Mouse (Mus musculus) left cerebral cortex, adult 6 months (tissue): ENCODE data around the gene Hist1h2be. TPM values are rescaled to one million over a fixed set of nuclear protein-coding genes. Genes with fewer than 3 reads are reported as not detected.

Experiments used
- long read RNA-seq, 2 experiments: library from polyadenylated mRNA; unstranded; transcript quantifications; one replicate each; pipeline ENCODE4 v2.0.0; 2019 to 2020
- polyA plus RNA-seq: library from polyadenylated mRNA; unstranded; fragments of <200 nt; fragmentation: Nextera tagmentation; gene quantifications from 2 replicates; pipeline ENCODE4 v1.2.3, GENCODE M21; 2021

The Hist1h2be gene
- polyA plus RNA-seq, result 3.2 TPM in 2 replicates
- long read RNA-seq, experiment 1, transcript Hist1h2be-202 (2 exons, 2,480 nt), result major isoform, 9 of 14 reads
- long read RNA-seq, experiment 1, partial matches to known transcripts, result 0 of 14 reads
- long read RNA-seq, experiment 1, other reads (novel, unspliced or antisense), result 2 of 14 reads
- long read RNA-seq, experiment 2, partial matches to known transcripts, result 0 of 11 reads
- long read RNA-seq, experiment 2, other reads (novel, unspliced or antisense), result 6 of 11 reads

DNA sequence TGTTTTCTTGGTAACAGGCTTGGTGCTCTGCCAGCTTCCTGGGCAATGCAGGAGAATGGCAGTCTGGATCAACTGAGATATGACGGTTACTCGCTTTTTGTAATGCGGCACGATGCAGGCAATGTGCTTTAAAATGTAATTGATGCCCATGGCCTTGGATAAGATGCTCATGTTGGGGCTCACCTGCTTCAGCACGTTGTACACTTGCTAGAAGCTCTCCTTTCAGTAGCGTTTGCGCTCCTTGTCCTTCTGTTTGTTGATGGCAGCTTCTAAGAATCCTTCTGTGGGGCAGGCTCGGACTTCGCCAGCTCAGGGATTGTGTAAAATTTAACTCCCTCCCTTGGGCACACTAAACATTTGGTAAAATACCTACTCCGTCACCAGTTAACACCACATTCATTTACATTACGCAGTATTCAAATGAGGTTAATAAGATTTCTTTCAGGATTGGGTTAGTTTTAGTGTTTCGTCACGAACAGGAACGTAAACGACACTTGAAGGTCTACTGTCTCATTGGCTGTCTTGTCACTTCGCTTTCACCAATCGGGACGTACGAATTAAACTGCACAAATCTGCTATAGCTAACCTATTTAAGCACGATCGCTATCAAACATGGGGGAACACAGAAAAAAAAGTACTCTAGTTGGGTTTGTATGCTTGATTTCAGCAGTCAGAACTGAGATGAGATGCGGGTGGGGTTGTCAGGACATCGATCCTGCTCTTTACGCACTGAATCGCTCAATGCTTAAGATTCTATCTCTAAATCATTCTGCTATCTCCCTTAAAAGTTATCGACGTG, at the start of gene Hist1h2be:
Gene Hist1h2be (minus strand): TSS at position 392 of the 799 bp plus-strand sequence.

DNA sequence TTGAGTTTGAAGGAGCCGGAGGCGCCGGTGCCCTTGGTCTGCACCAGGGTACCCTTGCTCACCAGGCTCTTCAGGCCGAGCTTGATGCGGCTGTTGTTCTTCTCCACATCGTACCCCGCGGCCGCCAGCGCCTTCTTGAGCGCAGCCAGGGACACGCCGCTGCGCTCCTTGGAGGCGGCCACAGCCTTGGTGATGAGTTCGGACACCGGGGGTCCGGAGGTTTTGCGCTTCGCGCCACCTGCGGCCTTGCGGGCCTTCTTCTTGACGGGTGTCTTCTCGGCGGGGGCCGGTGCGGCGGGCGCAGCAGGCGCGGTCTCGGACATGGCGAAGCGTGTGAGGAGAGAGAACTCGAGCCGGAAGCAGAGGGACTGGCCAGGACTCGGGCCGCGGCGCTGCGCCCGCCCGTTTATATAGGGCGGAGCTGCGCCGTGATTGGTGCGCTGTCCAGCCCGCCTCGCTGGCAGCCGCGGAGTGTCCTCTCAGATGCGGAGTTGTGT, 1.3 kb upstream of the Hist1h2be start, which contains the start of gene Hist1h1e:
Gene Hist1h1e (minus strand): TSS at position 384 of the 497 bp plus-strand sequence.

DNA sequence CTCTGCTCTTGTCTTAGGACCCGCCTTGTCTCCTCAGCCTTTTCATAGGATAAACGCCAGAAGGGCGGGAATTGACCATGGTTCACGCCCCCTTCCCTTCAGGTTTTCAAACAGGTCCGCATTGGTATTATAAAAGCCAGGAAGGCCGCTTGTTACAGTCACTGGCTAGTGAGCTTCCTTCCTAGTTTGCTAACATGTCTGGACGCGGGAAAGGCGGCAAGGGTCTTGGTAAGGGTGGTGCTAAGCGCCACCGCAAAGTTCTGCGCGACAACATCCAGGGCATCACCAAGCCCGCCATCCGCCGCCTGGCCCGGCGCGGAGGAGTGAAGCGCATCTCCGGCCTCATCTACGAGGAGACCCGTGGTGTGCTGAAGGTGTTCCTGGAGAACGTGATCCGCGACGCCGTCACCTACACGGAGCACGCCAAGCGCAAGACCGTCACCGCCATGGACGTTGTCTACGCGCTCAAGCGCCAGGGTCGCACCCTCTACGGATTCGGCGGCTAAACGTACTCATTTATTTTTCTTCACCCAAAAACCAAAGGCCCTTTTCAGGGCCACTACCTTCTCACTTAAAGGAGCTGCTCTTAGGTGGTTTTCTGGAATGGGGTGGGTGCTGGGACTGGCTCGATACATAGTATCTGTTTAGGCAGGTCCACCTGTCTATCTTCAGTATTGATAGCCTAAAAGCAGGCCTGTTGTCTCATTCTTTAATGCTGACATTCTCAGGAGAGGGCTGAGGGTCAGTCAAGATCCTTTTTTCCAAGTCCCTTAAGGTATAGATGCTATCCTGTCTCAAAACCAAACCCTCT, 39.3 kb downstream of the Hist1h2be start, which contains the start of gene Hist1h4d:
Gene Hist1h4d (plus strand): TSS at position 191 of the 811 bp plus-strand sequence.

DNA sequence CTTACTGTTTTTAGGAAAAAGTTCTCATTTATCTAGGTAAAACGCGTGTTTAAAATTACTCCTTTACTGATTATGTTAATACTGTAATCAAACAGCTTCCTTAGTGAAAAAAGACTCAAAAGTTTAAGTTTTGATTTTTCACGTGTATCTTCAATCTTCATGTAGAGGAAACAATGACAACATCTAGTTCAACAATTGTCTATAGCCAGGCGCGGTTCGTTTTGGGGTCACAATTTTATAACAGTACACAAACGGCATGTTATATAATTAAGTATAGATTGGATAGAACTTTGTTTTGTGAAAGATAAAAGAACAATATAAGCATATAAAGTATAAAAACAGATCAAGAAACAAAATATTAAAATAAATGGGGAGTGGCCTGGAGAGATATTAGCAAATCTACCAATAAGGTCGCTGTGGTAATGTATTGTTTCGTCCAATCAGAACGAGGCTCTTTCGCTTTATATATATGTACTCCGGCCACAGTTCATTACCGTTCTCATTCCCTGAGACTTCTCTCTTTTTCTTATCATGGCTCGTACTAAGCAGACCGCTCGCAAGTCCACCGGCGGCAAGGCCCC, 45.6 kb downstream of the Hist1h2be start, which contains the start of gene Hist1h3d:
Gene Hist1h3d (plus strand): TSS at position 493 of the 581 bp plus-strand sequence.

DNA sequence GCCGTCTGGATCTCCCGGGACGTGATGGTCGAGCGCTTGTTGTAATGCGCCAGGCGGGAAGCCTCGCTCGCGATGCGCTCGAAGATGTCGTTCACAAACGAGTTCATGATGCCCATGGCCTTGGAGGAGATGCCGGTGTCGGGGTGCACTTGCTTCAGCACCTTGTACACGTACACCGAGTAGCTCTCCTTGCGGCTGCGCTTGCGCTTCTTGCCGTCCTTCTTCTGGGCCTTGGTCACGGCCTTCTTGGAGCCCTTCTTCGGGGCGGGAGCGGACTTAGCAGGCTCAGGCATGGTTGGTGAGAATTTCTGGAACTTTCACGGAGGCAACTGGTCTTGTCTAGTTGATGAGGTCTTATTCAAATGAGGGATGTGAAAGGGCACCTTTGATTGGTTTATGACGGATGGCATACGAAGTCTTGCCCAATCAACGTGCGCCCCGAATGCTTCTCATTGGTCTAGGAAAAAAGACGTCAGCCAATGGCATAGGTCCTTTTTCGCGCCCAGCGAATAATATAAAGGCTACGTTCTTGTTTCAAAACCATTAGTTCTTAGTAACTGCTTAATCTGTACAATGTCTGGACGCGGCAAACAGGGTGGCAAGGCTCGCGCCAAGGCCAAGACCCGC, 46.9 kb downstream of the Hist1h2be start, which contains the start of the genes Hist1h2bf and Hist1h2ad:
Gene Hist1h2bf (minus strand): TSS at position 299 of the 627 bp plus-strand sequence.
Gene Hist1h2ad (plus strand): TSS at position 484 of the 627 bp plus-strand sequence.

DNA sequence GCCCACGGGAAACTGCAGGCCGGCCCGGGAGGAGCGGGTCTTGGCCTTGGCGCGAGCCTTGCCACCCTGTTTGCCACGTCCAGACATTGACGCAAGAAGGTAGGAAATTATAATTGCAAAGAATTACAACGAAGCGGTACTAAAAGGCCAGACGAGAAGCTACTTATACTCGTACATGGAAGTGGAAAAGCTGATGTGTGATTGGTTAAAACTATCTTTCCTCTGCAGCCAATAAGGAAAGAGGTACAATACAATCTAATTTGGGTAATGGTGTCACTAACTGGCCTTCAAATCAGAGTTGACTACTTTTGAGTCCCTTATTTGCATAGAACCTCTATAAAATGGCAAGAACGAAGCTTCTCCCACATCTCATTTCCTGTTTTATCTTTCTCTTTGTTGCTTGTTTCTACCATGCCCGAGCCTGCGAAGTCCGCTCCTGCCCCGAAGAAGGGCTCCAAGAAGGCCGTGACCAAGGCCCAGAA, 49.9 kb downstream of the Hist1h2be start, which contains the start of the genes Hist1h2ae and Hist1h2bg:
Gene Hist1h2ae (minus strand): TSS at position 199 of the 482 bp plus-strand sequence.
Gene Hist1h2bg (plus strand): TSS at position 375 of the 482 bp plus-strand sequence.

DNA sequence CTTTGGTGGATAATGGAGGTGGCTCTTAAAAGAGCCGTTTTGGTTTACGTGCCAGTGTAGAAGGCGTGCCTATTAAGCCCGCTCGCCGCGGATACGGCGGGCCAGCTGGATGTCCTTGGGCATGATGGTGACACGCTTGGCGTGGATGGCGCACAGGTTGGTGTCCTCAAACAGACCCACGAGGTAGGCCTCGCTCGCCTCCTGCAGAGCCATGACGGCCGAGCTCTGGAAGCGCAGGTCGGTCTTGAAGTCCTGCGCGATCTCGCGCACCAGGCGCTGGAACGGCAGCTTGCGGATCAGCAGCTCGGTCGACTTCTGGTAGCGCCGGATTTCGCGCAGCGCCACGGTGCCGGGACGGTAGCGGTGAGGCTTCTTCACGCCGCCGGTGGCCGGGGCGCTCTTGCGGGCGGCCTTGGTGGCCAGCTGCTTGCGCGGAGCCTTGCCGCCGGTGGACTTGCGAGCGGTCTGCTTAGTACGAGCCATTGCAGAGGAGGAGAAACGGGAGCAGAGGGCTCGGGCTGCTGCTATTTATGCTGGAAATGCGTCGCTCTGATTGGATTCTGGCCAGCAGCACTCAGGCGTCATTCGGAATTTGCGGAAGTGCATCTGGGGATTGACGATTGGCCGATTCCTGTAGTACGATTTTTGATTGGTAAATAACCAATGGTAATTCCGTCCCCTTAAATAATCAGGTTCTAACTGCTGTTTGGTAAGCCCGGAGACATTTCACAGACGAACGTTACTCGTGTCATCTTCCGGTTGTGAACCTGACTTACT, 58.9 kb downstream of the Hist1h2be start, which contains the start of gene Hist1h3e:
Gene Hist1h3e (minus strand): TSS at position 487 of the 777 bp plus-strand sequence.

DNA sequence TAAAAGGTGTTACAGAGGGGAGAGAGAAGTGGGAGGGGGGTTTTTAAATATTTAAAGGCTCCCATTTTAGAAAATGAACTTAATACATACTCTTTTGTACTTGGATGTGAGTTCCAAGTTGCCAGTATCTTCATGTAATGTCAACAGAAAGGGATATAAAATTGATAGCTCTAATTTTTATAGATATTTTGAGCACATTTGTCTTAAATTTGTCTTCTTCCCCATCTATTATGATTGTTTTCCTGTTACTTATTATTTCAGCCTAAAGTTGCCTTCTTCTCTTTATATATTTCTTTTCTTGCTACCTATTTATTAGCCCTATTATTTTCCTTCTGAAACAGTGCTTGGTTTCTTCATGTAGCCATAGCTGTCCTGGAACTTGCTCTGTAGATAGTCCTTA, 68.0 kb downstream of the Hist1h2be start, which contains the start of gene Hist1h1d:
Gene Hist1h1d (plus strand): TSS at position 301 of the 400 bp plus-strand sequence.

DNA sequence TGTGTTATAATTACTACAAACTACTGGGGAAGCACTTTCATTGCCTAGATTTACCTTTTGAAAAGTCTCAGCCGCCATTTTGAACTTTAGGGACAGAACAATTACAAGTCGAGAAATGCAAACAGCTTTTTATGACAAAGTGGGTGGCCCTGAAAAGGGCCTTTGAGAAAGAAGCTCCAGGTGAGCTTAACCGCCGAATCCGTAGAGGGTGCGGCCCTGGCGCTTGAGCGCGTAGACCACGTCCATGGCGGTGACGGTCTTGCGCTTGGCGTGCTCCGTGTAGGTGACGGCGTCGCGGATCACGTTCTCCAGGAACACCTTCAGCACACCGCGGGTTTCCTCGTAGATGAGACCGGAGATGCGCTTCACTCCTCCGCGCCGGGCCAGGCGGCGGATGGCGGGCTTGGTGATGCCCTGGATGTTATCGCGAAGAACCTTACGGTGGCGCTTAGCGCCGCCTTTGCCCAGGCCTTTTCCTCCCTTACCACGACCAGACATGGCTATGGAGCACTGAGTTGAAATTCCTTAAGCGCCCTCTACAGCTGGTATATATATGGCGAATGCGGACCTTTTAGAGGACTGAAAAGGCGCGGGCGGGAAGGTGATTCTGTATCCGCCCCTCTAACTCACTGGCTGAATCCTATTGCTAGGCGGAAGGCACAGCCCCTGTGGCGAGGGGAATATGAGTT, 69.6 kb downstream of the Hist1h2be start, which contains the start of gene Hist1h4f:
Gene Hist1h4f (minus strand): TSS at position 503 of the 689 bp plus-strand sequence.

DNA sequence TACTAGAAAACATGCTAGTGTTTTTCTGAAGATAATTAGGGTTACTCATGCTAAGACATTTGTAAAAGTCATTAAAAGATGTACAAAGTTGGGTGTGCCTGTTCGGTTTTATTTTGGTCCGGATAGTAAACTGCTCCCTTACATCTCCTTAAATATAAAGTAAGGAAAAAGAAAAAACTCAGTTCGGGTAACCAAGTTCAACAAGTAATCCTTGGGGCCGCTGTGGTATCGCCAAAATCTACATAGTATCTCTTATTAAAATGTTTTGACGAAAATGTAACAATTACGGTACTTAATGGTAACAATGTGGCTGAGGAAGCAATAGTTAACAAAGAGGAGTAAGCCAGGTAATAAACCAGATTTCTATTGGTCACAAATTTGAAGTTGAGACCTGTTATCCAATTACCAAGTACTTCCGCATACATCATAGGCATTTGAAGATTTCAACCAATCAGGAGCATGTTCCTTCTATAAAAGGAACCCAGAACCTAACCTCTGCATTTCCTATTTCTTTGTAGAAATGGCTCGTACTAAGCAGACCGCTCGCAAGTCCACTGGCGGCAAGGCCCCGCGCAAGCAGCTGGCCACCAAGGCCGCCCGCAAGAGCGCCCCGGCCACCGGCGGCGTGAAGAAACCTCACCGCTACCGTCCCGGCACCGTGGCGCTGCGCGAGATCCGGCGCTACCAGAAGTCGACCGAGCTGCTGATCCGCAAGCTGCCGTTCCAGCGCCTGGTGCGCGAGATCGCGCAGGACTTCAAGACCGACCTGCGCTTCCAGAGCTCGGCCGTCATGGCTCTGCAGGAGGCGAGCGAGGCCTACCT, 76.7 kb downstream of the Hist1h2be start, which contains the start of gene Hist1h3f:
Gene Hist1h3f (plus strand): TSS at position 88 of the 822 bp plus-strand sequence.

DNA sequence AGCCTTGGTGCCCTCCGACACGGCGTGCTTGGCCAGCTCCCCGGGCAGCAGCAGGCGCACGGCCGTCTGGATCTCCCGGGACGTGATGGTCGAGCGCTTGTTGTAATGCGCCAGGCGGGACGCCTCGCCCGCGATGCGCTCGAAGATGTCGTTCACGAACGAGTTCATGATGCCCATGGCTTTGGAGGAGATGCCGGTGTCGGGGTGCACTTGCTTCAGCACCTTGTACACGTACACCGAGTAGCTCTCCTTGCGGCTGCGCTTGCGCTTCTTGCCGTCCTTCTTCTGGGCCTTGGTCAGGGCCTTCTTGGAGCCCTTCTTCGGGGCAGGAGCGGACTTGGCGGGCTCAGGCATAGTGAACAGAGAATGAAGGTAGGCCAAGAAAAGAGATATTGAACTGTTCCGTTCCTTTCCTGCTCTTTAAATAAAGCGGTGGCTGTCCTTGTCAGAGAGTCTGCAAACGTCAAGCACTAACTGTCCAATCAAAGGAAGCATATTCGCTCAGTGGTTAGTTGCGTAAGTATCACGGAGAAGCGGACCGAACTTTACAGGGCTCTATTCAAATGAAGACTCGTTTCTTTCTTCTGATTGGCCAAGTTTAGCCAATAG, 77.8 kb downstream of the Hist1h2be start, which contains the start of gene Hist1h2bh:
Gene Hist1h2bh (minus strand): TSS at position 394 of the 609 bp plus-strand sequence.

DNA sequence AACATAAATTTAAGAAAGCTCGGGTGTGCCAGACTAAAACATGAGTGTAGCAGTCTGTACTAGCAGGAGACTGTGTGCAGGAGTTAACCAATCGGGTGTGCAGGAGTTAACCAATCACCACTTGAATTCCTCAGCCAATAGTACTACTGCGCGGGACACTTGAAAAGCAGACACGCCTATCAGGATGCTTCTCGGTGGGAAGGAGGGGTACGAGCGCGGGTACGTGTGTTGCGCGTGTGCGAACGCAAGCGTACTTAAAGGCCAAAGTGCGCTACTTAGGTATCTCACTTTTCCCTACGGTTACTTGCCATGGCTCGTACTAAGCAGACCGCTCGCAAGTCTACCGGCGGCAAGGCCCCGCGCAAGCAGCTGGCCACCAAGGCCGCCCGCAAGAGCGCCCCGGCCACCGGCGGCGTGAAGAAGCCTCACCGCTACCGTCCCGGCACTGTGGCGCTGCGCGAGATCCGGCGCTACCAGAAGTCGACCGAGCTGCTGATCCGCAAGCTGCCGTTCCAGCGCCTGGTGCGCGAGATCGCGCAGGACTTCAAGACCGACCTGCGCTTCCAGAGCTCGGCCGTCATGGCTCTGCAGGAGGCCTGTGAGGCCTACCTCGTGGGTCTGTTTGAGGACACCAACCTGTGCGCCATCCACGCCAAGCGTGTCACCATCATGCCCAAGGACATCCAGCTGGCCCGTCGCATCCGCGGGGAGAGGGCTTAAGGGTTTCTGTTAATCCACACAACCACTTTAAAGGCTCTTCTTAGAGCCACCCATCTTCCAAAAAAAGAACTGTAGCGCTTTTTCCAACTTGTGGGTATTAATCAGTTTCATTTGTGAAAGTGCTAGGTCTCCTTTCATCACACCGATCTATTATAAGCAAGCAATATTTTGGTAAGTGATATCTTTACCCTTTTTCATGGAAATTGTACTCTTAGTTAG, 85.5 kb downstream of the Hist1h2be start, which contains the start of gene Hist1h3g:
Gene Hist1h3g (plus strand): TSS at position 286 of the 939 bp plus-strand sequence.

